Mouse (Mus musculus): Measurements from ENCODE around the gene Zmiz1. TPM values are rescaled to one million over a fixed set of nuclear protein-coding genes. Genes with fewer than 3 reads are reported as not detected.

Gene Zmiz1
- polyA plus RNA-seq, 1 experiment, result 22.5 TPM

DNA sequence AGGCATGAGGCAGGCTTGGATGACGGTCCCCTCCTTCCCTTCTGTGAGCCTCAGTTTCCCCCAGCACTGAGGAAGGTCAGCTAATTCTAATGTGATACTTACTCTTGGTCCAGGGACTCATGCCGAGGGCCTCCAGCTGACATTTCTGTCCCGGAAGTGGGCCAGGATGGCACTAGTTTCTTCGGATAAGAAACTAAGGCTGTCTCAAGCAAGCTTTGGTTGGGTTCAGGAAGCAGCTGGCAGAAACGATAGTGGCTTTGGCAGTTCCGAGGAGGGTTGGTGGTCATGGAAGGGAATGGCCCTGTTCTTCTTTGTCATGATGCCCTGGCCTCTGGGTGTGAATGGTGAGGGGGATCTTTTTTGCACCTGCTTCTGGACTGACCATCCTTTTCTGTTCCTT lies 236.1 kb downstream of the Zmiz1 start:
- Histone ChIP-seq H3K27me3 (ENCODE audit: control insufficient read depth, insufficient read depth, low read length, poor library complexity, severe bottlenecking) (no peaks in the 10 kb centered on the region), H3K27ac (ENCODE audit: insufficient read depth, low read length) (no peak overlapping the region), H3K9me3 (replicated peaks; ENCODE audit: control insufficient read depth, insufficient read depth, low read length, poor library complexity, severe bottlenecking) (no peaks in the 10 kb centered on the region), H3K9ac (ENCODE audit: low read depth, poor library complexity, severe bottlenecking) (peak overlapping the region; percentile 65; the same call in 1 of the 2 replicates), H3K4me1 (ENCODE audit: control insufficient read depth, insufficient read depth, low read length) (peaks cover 5% of the 10 kb centered on the region), H3K4me3 (ENCODE audit: low read depth, low read length) (peak overlapping the region; percentile 80), H3K36me3 (ENCODE audit: control insufficient read depth, insufficient read depth, low read length, poor library complexity, severe bottlenecking) (peaks cover 6% of the 10 kb centered on the region)
- no peak for TF ChIP-seq CTCF (IDR thresholded peaks at IDR 0.05; ENCODE audit: low read depth, low read length)
- TF ChIP-seq EP300 (IDR thresholded peaks at IDR 0.05; ENCODE audit: insufficient read depth, low read depth, low read length), result no peak
- no peak for TF ChIP-seq POLR2A (IDR thresholded peaks at IDR 0.05; ENCODE audit: insufficient read depth, low read length)

GRCm38 (mm10) chr14:25696356-25696755 lies 237.4 kb downstream of the Zmiz1 start:
- H3K27ac ChIP-seq (ENCODE audit: insufficient read depth, low read length), result no peak overlapping the region
- H3K27me3 ChIP-seq (ENCODE audit: control insufficient read depth, insufficient read depth, low read length, poor library complexity, severe bottlenecking), result no peaks in the 10 kb centered on the region
- H3K4me3 ChIP-seq (ENCODE audit: low read depth, low read length), result no peak overlapping the region
- H3K9ac ChIP-seq (ENCODE audit: low read depth, poor library complexity, severe bottlenecking), result no peak overlapping the region
- TF ChIP-seq EP300 (IDR thresholded peaks at IDR 0.05; ENCODE audit: insufficient read depth, low read depth, low read length) (no peak), POLR2A (IDR thresholded peaks at IDR 0.05; ENCODE audit: insufficient read depth, low read length) (no peak), CTCF (IDR thresholded peaks at IDR 0.05; ENCODE audit: low read depth, low read length) (no peak)
- peaks cover 6% of the 10 kb centered on the region for H3K36me3 ChIP-seq (ENCODE audit: control insufficient read depth, insufficient read depth, low read length, poor library complexity, severe bottlenecking)
- H3K9me3 ChIP-seq (replicated peaks; ENCODE audit: control insufficient read depth, insufficient read depth, low read length, poor library complexity, severe bottlenecking), result no peaks in the 10 kb centered on the region
- peaks cover 5% of the 10 kb centered on the region for H3K4me1 ChIP-seq (ENCODE audit: control insufficient read depth, insufficient read depth, low read length)

- TF ChIP-seq EP300 (IDR thresholded peaks at IDR 0.05; ENCODE audit: insufficient read depth, low read depth, low read length) (no peak), POLR2A (IDR thresholded peaks at IDR 0.05; ENCODE audit: insufficient read depth, low read length) (no peak), CTCF (IDR thresholded peaks at IDR 0.05; ENCODE audit: low read depth, low read length) (no peak)
- Histone ChIP-seq H3K27ac (ENCODE audit: insufficient read depth, low read length) (no peak overlapping the region), H3K27me3 (ENCODE audit: control insufficient read depth, insufficient read depth, low read length, poor library complexity, severe bottlenecking) (no peaks in the 10 kb centered on the region), H3K36me3 (ENCODE audit: control insufficient read depth, insufficient read depth, low read length, poor library complexity, severe bottlenecking) (peaks cover 6% of the 10 kb centered on the region), H3K9me3 (replicated peaks; ENCODE audit: control insufficient read depth, insufficient read depth, low read length, poor library complexity, severe bottlenecking) (no peaks in the 10 kb centered on the region), H3K9ac (ENCODE audit: low read depth, poor library complexity, severe bottlenecking) (no peak overlapping the region), H3K4me1 (ENCODE audit: control insufficient read depth, insufficient read depth, low read length) (no peaks in the 10 kb centered on the region), H3K4me3 (ENCODE audit: low read depth, low read length) (no peak overlapping the region)
Measured at GRCm38 (mm10) chr14:25701986-25702385, 243.0 kb downstream of the Zmiz1 start.

DNA sequence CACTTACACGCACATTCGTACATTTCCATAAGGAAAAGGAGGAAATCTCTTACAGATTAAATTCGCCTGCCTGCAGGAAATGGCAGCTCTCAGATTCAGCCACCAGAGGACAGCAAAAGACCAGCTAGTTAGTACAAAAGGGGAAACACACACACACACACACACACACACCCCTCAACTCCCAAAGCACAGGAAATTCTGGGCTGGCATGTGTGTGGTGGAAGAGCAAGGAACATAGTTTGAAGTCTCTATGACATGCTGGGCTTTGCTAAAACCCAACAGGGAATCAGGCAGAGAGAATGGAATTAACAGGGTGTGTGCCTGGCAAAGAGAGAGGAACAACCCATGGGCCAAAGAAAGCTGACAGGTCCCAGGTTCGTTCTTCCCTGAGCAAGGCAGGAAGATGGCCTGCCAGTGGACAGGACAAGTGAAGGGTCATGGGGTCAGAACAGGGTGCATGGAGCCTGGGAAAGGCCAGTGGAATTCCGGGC lies 248.8 kb downstream of the Zmiz1 start:
- H3K9ac ChIP-seq (ENCODE audit: low read depth, poor library complexity, severe bottlenecking), result no peak overlapping the region
- no peaks in the 10 kb centered on the region for H3K36me3 ChIP-seq (ENCODE audit: control insufficient read depth, insufficient read depth, low read length, poor library complexity, severe bottlenecking)
- TF ChIP-seq CTCF (IDR thresholded peaks at IDR 0.05; ENCODE audit: low read depth, low read length), result no peak
- no peak for TF ChIP-seq POLR2A (IDR thresholded peaks at IDR 0.05; ENCODE audit: insufficient read depth, low read length)
- TF ChIP-seq EP300 (IDR thresholded peaks at IDR 0.05; ENCODE audit: insufficient read depth, low read depth, low read length), result no peak
- no peak overlapping the region for H3K4me3 ChIP-seq (ENCODE audit: low read depth, low read length)
- no peaks in the 10 kb centered on the region for H3K27me3 ChIP-seq (ENCODE audit: control insufficient read depth, insufficient read depth, low read length, poor library complexity, severe bottlenecking)
- H3K4me1 ChIP-seq (ENCODE audit: control insufficient read depth, insufficient read depth, low read length), result no peaks in the 10 kb centered on the region
- H3K9me3 ChIP-seq (replicated peaks; ENCODE audit: control insufficient read depth, insufficient read depth, low read length, poor library complexity, severe bottlenecking), result no peaks in the 10 kb centered on the region
- H3K27ac ChIP-seq (ENCODE audit: insufficient read depth, low read length), result no peak overlapping the region

DNA sequence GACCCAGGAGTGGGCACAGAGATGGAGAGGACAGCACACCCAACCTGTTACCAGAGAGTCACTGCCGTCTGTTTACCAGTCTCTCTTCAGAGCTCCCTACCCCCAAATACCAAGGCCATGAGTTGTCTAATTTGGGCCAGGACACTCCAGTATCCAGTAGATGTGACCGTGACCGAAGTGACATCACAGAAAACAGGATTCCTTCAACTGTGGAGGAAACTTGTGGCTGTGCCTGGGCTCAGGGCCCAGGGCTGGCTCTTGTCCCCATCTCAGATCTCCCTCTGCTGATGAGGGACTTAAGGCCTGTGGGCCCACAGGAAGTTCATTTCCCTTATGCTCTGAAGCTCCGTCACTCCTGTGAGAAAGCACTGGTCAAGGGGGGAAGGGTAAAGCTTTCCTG lies 249.5 kb downstream of the Zmiz1 start:
- Histone ChIP-seq H3K27ac (ENCODE audit: insufficient read depth, low read length) (no peak overlapping the region), H3K9ac (ENCODE audit: low read depth, poor library complexity, severe bottlenecking) (no peak overlapping the region), H3K4me3 (ENCODE audit: low read depth, low read length) (no peak overlapping the region), H3K27me3 (ENCODE audit: control insufficient read depth, insufficient read depth, low read length, poor library complexity, severe bottlenecking) (no peaks in the 10 kb centered on the region), H3K9me3 (replicated peaks; ENCODE audit: control insufficient read depth, insufficient read depth, low read length, poor library complexity, severe bottlenecking) (no peaks in the 10 kb centered on the region), H3K4me1 (ENCODE audit: control insufficient read depth, insufficient read depth, low read length) (no peaks in the 10 kb centered on the region), H3K36me3 (ENCODE audit: control insufficient read depth, insufficient read depth, low read length, poor library complexity, severe bottlenecking) (no peaks in the 10 kb centered on the region)
- no peak for TF ChIP-seq CTCF (IDR thresholded peaks at IDR 0.05; ENCODE audit: low read depth, low read length)
- TF ChIP-seq EP300 (IDR thresholded peaks at IDR 0.05; ENCODE audit: insufficient read depth, low read depth, low read length), result no peak
- no peak for TF ChIP-seq POLR2A (IDR thresholded peaks at IDR 0.05; ENCODE audit: insufficient read depth, low read length)

- TF ChIP-seq CTCF (IDR thresholded peaks at IDR 0.05; ENCODE audit: low read depth, low read length) (no peak), POLR2A (IDR thresholded peaks at IDR 0.05; ENCODE audit: insufficient read depth, low read length) (no peak), EP300 (IDR thresholded peaks at IDR 0.05; ENCODE audit: insufficient read depth, low read depth, low read length) (no peak)
- no peaks in the 10 kb centered on the region for H3K27me3 ChIP-seq (ENCODE audit: control insufficient read depth, insufficient read depth, low read length, poor library complexity, severe bottlenecking)
- H3K4me1 ChIP-seq (ENCODE audit: control insufficient read depth, insufficient read depth, low read length), result no peaks in the 10 kb centered on the region
- H3K27ac ChIP-seq (ENCODE audit: insufficient read depth, low read length), result no peak overlapping the region
- no peaks in the 10 kb centered on the region for H3K9me3 ChIP-seq (replicated peaks; ENCODE audit: control insufficient read depth, insufficient read depth, low read length, poor library complexity, severe bottlenecking)
- no peaks in the 10 kb centered on the region for H3K36me3 ChIP-seq (ENCODE audit: control insufficient read depth, insufficient read depth, low read length, poor library complexity, severe bottlenecking)
- H3K9ac ChIP-seq (ENCODE audit: low read depth, poor library complexity, severe bottlenecking), result no peak overlapping the region
- H3K4me3 ChIP-seq (ENCODE audit: low read depth, low read length), result no peak overlapping the region
Measured at GRCm38 (mm10) chr14:25708917-25709316, 249.9 kb downstream of the Zmiz1 start.
